Mouse (Mus musculus) limb, embryonic 13.5 days (tissue): ENCODE results near the gene Vgll4. TPM values are rescaled to one million over a fixed set of nuclear protein-coding genes. Genes with fewer than 3 reads are reported as not detected.

Source experiments
- ATAC-seq: fragments of 200-750 bp; cut with Nextera tagmentation; 2 replicates; pipeline ENCODE4 v1.8.0; 2017; ENCODE audit warnings: low read depth, moderate number of reproducible peaks, moderate TSS enrichment; ENCODE audit not compliant: low FRiP score
- H3K27ac ChIP-seq: fragments of 300-500 bp; sonication (generic); 2 replicates; pipeline ENCODE4 v1.5.1; 2015; ENCODE audit warnings: inconsistent platforms, mild to moderate bottlenecking, moderate library complexity
- H3K27me3 ChIP-seq: fragments of 300-500 bp; sonication (generic); 2 replicates; pipeline ENCODE4 v1.6.1; 2015; ENCODE audit warnings: mild to moderate bottlenecking, inconsistent platforms
- H3K36me3 ChIP-seq: fragments of 300-500 bp; sonication (generic); 2 replicates; pipeline ENCODE4 v1.6.1; 2015; ENCODE audit warnings: inconsistent platforms, mild to moderate bottlenecking, moderate library complexity
- H3K4me1 ChIP-seq: fragments of 300-500 bp; sonication (generic); 2 replicates; pipeline ENCODE4 v1.6.1; 2015; ENCODE audit warnings: inconsistent platforms
- H3K4me2 ChIP-seq: fragments of 300-500 bp; sonication (generic); replicated peaks from 2 replicates; pipeline ENCODE4 v1.6.1; 2015; ENCODE audit warnings: inconsistent platforms, mild to moderate bottlenecking, moderate library complexity
- H3K4me3 ChIP-seq: fragments of 300-500 bp; sonication (generic); 2 replicates; pipeline ENCODE4 v1.5.1; 2015; ENCODE audit warnings: moderate library complexity, mild to moderate bottlenecking, inconsistent platforms
- H3K9ac ChIP-seq: fragments of 300-500 bp; sonication (generic); 2 replicates; pipeline ENCODE4 v1.6.1; 2015; ENCODE audit warnings: mild to moderate bottlenecking, inconsistent platforms
- H3K9me3 ChIP-seq: fragments of 300-500 bp; sonication (generic); 2 replicates; pipeline ENCODE4 v1.6.1; 2016; ENCODE audit warnings: inconsistent platforms
- WGBS: fragments of 180-500 bp; shearing (Covaris S2); methylation state at CpG from one replicate; pipeline ENCODE4 v1.1.7; 2015; 5-methylcytosine and 5-hydroxymethylcytosine counted together
- polyA plus RNA-seq: library from polyadenylated mRNA; unstranded; fragments of >200 nt; fragmentation: Nextera tagmentation; extraction: Ambion mirVana; gene quantifications from 2 replicates; pipeline ENCODE4 v1.2.1, GENCODE M21; 2015

Vgll4 gene
- polyA plus RNA-seq, 1 experiment from 2014 or later = 154 TPM

- Histone ChIP-seq H3K27ac (0 out of 2 replicates have a peak overlapping the region, but pooled peaks have one; percentile 10), H3K4me3 (no peak overlapping the region), H3K36me3 (no peaks in the 10 kb centered on the region), H3K4me1 (peaks cover 47% of the 10 kb centered on the region), H3K9ac (no peak overlapping the region), H3K27me3 (no peaks in the 10 kb centered on the region), H3K9me3 (no peaks in the 10 kb centered on the region), H3K4me2 (peak overlapping the region; percentile 99)
- WGBS = 18% methylated on average over 6 of the region's 6 CpGs
- ATAC-seq = no peak
Observed at GRCm38 (mm10) chr6:114970386-114970785, 592 bp upstream of the Vgll4 start.

DNA sequence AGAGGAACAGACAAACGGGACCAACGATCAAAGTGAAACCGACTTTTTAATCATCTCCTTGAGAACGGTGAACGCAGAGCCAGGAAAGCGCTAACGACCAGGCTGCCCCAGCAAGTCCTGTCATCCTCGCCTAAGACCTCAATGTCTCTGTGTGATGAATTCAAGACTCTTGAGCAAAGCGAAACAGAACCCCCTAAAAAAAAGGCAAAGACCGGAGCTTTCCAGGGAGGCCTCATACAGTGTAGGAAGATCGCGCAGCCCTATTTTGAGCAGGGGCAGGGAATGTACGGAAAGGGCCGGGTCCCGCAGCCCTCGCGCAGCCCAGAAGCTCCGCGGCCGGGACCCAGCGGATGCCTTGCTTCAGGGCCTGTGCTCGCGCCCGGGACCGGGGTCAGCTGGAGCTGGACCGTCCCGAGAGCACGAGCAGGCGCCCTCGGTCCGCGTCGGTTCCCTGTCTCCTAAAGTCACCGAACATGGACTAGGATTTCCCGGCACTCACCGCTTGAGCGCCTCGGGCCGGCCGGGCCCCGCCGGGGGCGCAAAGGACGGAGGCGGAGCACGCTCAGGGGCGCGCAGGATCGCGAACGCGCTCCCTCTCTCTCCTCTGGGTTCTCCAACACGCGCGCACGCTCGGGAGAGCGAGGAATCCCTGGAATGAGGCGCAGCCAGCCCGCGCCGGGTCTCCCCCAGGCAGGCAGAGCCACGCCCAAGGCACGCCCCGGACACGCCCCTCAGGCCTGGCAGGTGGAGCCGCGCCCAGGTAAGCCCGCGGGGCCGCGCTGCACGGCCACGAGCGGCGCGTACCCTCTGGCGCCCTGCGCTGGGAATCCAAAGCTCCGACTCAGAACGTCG, 1.2 kb downstream of the Vgll4 start:
- Histone ChIP-seq H3K4me1 (peaks cover 65% of the 10 kb centered on the region), H3K36me3 (no peaks in the 10 kb centered on the region), H3K9me3 (no peaks in the 10 kb centered on the region), H3K27ac (peak overlapping the region; percentile 77), H3K4me3 (peak overlapping the region; percentile 71), H3K27me3 (no peaks in the 10 kb centered on the region), H3K9ac (peak overlapping the region; percentile 81), H3K4me2 (peak overlapping the region; percentile 99)
- WGBS = under 1% methylated on average over 81 of the region's 82 CpGs
- peak; percentile 84 for ATAC-seq

GRCm38 (mm10) chr6:114967623-114968022, 2.2 kb downstream of the Vgll4 start:
- Histone ChIP-seq H3K4me1 (peaks cover 73% of the 10 kb centered on the region), H3K27me3 (no peaks in the 10 kb centered on the region), H3K9ac (no peak overlapping the region), H3K4me2 (peak overlapping the region; percentile 99), H3K9me3 (no peaks in the 10 kb centered on the region), H3K4me3 (peak overlapping the region; percentile 71), H3K36me3 (no peaks in the 10 kb centered on the region), H3K27ac (no peak overlapping the region)
- WGBS = 36% methylated on average over 12 of the region's 12 CpGs
- ATAC-seq = no peak

DNA sequence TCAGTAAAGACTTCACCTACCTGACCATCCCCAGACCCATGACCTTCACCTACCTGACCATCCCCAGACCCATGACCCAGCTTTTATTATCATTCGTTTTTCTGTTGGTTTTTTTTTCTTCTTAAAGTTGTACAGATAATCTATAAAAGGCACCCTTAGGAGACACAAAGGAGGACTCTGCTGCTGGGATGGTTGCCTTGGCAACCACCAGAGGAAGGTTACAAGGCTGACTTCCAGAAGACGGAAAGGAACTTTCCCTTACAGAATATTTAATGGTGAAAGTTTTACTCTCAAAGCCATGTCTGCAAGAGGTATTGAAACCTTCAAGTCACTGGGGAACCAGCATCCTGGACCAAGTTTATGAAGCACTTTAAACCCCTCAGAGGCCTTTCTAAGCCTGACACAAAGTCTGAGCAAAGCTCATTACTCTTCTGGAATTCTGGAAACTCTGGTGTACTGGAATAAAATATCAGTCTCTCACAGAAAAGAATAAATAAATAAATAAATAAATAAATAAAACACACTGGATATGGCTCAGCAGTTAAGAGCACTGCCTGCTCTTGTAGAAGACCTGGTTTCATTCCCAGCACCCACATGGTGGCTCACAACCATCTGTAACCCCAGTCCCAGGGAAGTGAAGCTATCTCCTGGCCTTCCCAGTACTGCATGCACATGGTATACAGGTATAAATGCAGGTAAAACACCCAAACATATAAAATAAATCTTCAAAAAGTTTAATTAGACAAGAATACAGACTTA, 3.2 kb downstream of the Vgll4 start:
- no peaks in the 10 kb centered on the region for H3K36me3 ChIP-seq
- WGBS = 50% methylated on average over 2 of the region's 2 CpGs
- H3K9ac ChIP-seq = no peak overlapping the region
- 0 out of 2 replicates have a peak overlapping the region, but pooled peaks have one; percentile 71 for H3K4me3 ChIP-seq
- H3K27ac ChIP-seq = no peak overlapping the region
- H3K4me1 ChIP-seq = peaks cover 71% of the 10 kb centered on the region
- no peak for ATAC-seq
- no peaks in the 10 kb centered on the region for H3K27me3 ChIP-seq
- H3K9me3 ChIP-seq = no peaks in the 10 kb centered on the region
- peak overlapping the region; percentile 99; the same call in 1 of the 2 replicates for H3K4me2 ChIP-seq

GRCm38 (mm10) chr6:114965802-114966201, 4.0 kb downstream of the Vgll4 start:
- peaks cover 72% of the 10 kb centered on the region for H3K4me1 ChIP-seq
- H3K27ac ChIP-seq = no peak overlapping the region
- no peak for ATAC-seq

GRCm38 (mm10) chr6:114965396-114965795, 4.4 kb downstream of the Vgll4 start:
- no peaks in the 10 kb centered on the region for H3K9me3 ChIP-seq
- H3K4me1 ChIP-seq = peaks cover 73% of the 10 kb centered on the region
- H3K9ac ChIP-seq = no peak overlapping the region
- H3K36me3 ChIP-seq = no peaks in the 10 kb centered on the region
- no peak overlapping the region for H3K4me3 ChIP-seq
- H3K4me2 ChIP-seq = no peak overlapping the region
- H3K27me3 ChIP-seq = no peaks in the 10 kb centered on the region
- H3K27ac ChIP-seq = no peak overlapping the region
- no peak for ATAC-seq
- WGBS = 77% methylated on average over 8 of the region's 8 CpGs

More at GRCm38 (mm10) chr6:114965802-114966201, 4.0 kb downstream of the Vgll4 start:
- no peak overlapping the region for H3K4me3 ChIP-seq
- 87% methylated on average over 3 of the region's 3 CpGs for WGBS
- no peaks in the 10 kb centered on the region for H3K9me3 ChIP-seq
- H3K4me2 ChIP-seq = no peak overlapping the region
- no peak overlapping the region for H3K9ac ChIP-seq
- H3K27me3 ChIP-seq = no peaks in the 10 kb centered on the region
- no peaks in the 10 kb centered on the region for H3K36me3 ChIP-seq

DNA sequence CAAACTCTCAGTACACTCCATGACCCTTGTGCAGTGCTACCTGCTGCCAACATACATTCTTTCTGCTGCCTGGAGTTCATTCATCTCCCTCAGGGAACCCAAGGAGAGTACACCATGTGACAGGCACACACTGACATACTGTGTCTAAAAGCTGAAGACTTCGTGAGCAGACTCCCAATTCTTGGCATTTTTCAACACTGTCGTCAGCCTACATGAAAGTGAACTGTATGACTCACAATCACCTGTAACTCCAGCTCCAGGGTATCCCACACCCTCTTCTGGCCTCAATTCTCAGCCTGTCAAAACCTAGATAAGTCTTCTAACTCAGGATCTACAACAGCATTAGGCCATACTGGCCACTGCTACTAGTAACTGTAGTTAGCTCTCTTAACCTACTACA, 5.6 kb downstream of the Vgll4 start:
- ATAC-seq = no peak
- Histone ChIP-seq H3K36me3 (no peaks in the 10 kb centered on the region), H3K4me2 (no peak overlapping the region), H3K27ac (peak overlapping the region; percentile 39; the same call in 1 of the 2 replicates), H3K4me1 (peaks cover 69% of the 10 kb centered on the region), H3K4me3 (no peak overlapping the region), H3K9ac (no peak overlapping the region), H3K27me3 (no peaks in the 10 kb centered on the region), H3K9me3 (no peaks in the 10 kb centered on the region)
- 72% methylated on average over 2 of the region's 2 CpGs for WGBS

- Histone ChIP-seq H3K4me1 (peaks cover 74% of the 10 kb centered on the region), H3K4me3 (no peak overlapping the region), H3K27ac (peak overlapping the region; percentile 39; the same call in 1 of the 2 replicates), H3K9me3 (no peaks in the 10 kb centered on the region), H3K36me3 (no peaks in the 10 kb centered on the region), H3K9ac (no peak overlapping the region), H3K27me3 (no peaks in the 10 kb centered on the region), H3K4me2 (0 out of 2 replicates have a peak overlapping the region, but pooled peaks have one; percentile 9)
- WGBS = 58% methylated on average over 5 of the region's 5 CpGs
- ATAC-seq = no peak
Observed at GRCm38 (mm10) chr6:114963636-114964035, 6.2 kb downstream of the Vgll4 start.

GRCm38 (mm10) chr6:114961276-114962068, 8.3 kb downstream of the Vgll4 start:
- H3K4me2 ChIP-seq = no peak overlapping the region
- WGBS = 71% methylated on average over 10 of the region's 10 CpGs

DNA sequence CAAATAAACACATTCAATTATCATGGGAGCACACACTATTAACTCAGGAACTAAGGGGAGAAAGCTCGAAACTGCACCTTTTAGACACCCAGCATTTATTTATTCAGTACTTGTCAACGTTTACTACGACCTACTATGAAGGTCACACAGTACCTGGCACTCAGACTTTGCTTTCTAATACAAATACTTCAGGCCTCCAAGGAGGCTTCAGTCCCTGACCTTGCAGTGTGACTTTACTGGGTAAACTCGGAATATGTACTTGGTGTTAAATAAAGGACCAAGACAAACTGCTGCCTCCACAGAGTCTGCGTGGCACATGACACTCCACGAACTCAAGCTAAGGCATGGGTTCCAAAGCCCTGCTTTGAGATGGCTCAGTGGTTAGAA, 10.8 kb downstream of the Vgll4 start:
- no peak overlapping the region for H3K9ac ChIP-seq
- 73% methylated on average over 6 of the region's 6 CpGs for whole genome bisulfite sequencing
- no peak overlapping the region for H3K4me2 ChIP-seq
- H3K36me3 ChIP-seq = no peaks in the 10 kb centered on the region
- no peak for ATAC-seq
- no peak overlapping the region for H3K4me3 ChIP-seq
- H3K27me3 ChIP-seq = no peaks in the 10 kb centered on the region
- peak overlapping the region; percentile 66; the same call in 1 of the 2 replicates for H3K27ac ChIP-seq
- peaks cover 48% of the 10 kb centered on the region for H3K4me1 ChIP-seq
- H3K9me3 ChIP-seq = no peaks in the 10 kb centered on the region

More at GRCm38 (mm10) chr6:114961276-114962068, 8.3 kb downstream of the Vgll4 start:
- Histone ChIP-seq H3K36me3 (no peaks in the 10 kb centered on the region), H3K27ac (no peak overlapping the region), H3K9me3 (no peaks in the 10 kb centered on the region), H3K4me3 (no peak overlapping the region), H3K9ac (no peak overlapping the region), H3K4me1 (peaks cover 70% of the 10 kb centered on the region), H3K27me3 (no peaks in the 10 kb centered on the region)
- no peak for ATAC-seq

DNA sequence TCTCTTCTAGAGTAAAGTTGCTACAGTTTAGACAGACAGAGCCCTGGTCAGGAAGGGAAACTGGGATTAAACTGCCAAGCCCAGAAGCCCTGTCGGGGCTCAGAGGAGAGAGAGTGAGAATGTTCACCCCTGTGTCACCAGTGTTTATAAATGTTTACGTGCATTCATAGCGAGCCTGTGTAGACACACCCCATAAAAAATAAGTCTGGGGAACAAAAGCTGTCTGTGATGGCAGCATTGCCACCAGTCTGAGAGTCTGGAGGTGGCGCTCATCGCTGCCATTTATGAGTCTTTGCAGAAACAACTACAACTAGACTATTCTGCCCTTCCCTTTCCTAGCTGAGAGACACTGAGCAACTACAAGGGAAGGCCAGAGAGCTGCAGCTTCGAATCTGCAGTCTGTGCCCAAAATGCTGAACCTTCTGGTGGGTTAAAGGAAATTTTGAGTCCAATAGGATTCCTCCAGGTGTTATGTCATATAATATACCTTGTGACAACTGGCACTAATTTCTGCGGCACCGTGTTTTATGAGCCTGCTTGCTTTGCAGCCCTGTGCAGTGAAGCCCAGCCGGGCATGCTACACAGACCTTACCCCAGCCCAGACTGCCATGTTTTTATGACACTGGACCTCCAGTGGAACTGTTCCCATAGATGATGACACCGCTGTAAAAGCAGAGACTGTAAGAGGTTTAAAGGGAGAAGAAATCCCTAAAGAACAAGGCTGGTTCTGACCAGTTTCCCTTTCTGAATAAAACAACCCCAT, 11.4 kb downstream of the Vgll4 start:
- H3K27me3 ChIP-seq = no peaks in the 10 kb centered on the region
- H3K36me3 ChIP-seq = no peaks in the 10 kb centered on the region
- H3K9me3 ChIP-seq = no peaks in the 10 kb centered on the region
- H3K4me2 ChIP-seq = peak overlapping the region; percentile 14; the same call in 1 of the 2 replicates
- ATAC-seq = no peak
- H3K4me1 ChIP-seq = peaks cover 45% of the 10 kb centered on the region
- H3K27ac ChIP-seq = peak overlapping the region; percentile 66
- H3K4me3 ChIP-seq = no peak overlapping the region
- no peak overlapping the region for H3K9ac ChIP-seq
- WGBS = 36% methylated on average over 10 of the region's 10 CpGs
